Mouse (Mus musculus) embryonic facial prominence, embryonic 14.5 days (tissue): ENCODE data around the gene Mrps18b. TPM values are rescaled to one million over a fixed set of nuclear protein-coding genes. Genes with fewer than 3 reads are reported as not detected.
A peak's percentile ranks its signal among the peaks of the same experiment; 100 is the strongest.

Source experiments
- ATAC-seq: fragments of 200-750 bp; cut with Nextera tagmentation; 2 replicates; pipeline ENCODE4 v1.8.0; 2017; ENCODE audit warnings: low read depth, moderate number of reproducible peaks, moderate TSS enrichment
- DNase-seq: peaks from one replicate; pipeline ENCODE4 v3.0.0-alpha.2; 2015; ENCODE audit warnings: low spot score
- H3K27ac ChIP-seq: fragments of 300-500 bp; sonication (generic); replicated peaks from 2 replicates; pipeline ENCODE4 v1.5.1; 2014; ENCODE audit warnings: low read depth, mild to moderate bottlenecking, low read length, moderate library complexity
- H3K27me3 ChIP-seq: fragments of 300-500 bp; sonication (generic); replicated peaks from 2 replicates; pipeline ENCODE4 v1.6.1; 2014; ENCODE audit warnings: low read length; ENCODE audit not compliant: control insufficient read depth, insufficient read depth
- H3K36me3 ChIP-seq: fragments of 300-500 bp; sonication (generic); 2 replicates; pipeline ENCODE4 v1.6.1; 2014; ENCODE audit warnings: low read length, mixed read lengths; ENCODE audit not compliant: control insufficient read depth, insufficient read depth
- H3K4me1 ChIP-seq: fragments of 300-500 bp; sonication (generic); 2 replicates; pipeline ENCODE4 v1.6.1; 2014; ENCODE audit warnings: antibody characterized with exemption, low read length; ENCODE audit not compliant: control insufficient read depth, insufficient read depth
- H3K4me2 ChIP-seq: fragments of 300-500 bp; sonication (generic); 2 replicates; pipeline ENCODE4 v1.6.1; 2014; ENCODE audit warnings: low read depth, mild to moderate bottlenecking, low read length, moderate library complexity, mixed read lengths
- H3K4me3 ChIP-seq: fragments of 300-500 bp; sonication (generic); 2 replicates; pipeline ENCODE4 v1.5.1; 2014; ENCODE audit warnings: low read depth, mild to moderate bottlenecking, low read length
- H3K9ac ChIP-seq: fragments of 300-500 bp; sonication (generic); 2 replicates; pipeline ENCODE4 v1.6.1; 2014; ENCODE audit warnings: low read depth, mild to moderate bottlenecking, low read length, moderate library complexity, mixed read lengths
- H3K9me3 ChIP-seq: fragments of 300-500 bp; sonication (generic); 2 replicates; pipeline ENCODE4 v1.6.1; 2016; ENCODE audit warnings: low read length; ENCODE audit not compliant: control insufficient read depth
- WGBS: fragments of 180-500 bp; shearing (Covaris S2); extraction: QIAGEN DNeasy Blood & Tissue Kit; methylation state at CpG from one replicate; pipeline ENCODE4 v1.1.7; 2014; 5-methylcytosine and 5-hydroxymethylcytosine counted together
- polyA plus RNA-seq: library from polyadenylated mRNA; unstranded; fragments of >200 nt; fragmentation: Nextera tagmentation; extraction: Ambion mirVana; gene quantifications from 2 replicates; pipeline ENCODE4 v1.2.1, GENCODE M21; 2014

Mrps18b gene
- polyA plus RNA-seq, 1 experiment from 2014 or later, result 73.3 TPM

- DNase-seq (no peak), ATAC-seq (no peak)
- H3K9me3 ChIP-seq, result no peaks in the 10 kb centered on the region
- H3K4me1 ChIP-seq, result no peaks in the 10 kb centered on the region
- H3K36me3 ChIP-seq, result peaks cover 69% of the 10 kb centered on the region
- WGBS, result 88% methylated on average over 3 of the region's 3 CpGs
- no peak overlapping the region for H3K4me2 ChIP-seq
- no peaks in the 10 kb centered on the region for H3K27me3 ChIP-seq
- no peak overlapping the region for H3K27ac ChIP-seq
- no peak overlapping the region for H3K4me3 ChIP-seq
- no peak overlapping the region for H3K9ac ChIP-seq
Observed at GRCm38 (mm10) chr17:35900636-35901035, 15.6 kb downstream of the Mrps18b start.

GRCm38 (mm10) chr17:35897644-35898573, 18.3 kb downstream of the Mrps18b start:
- DNase-seq, result no peak
- Histone ChIP-seq H3K9me3 (no peaks in the 10 kb centered on the region), H3K4me1 (no peaks in the 10 kb centered on the region), H3K27me3 (no peaks in the 10 kb centered on the region), H3K36me3 (peaks cover 61% of the 10 kb centered on the region), H3K9ac (peak overlapping the region; percentile 84), H3K4me3 (peak overlapping the region; percentile 82), H3K27ac (no peak overlapping the region; the same call in 1 of the 2 replicates), H3K4me2 (peak overlapping the region; percentile 98)
- 44% methylated on average over 23 of the region's 23 CpGs for WGBS
- peak; percentile 16; the same call in 1 of the 2 replicates for ATAC-seq

- H3K4me1 ChIP-seq, result no peaks in the 10 kb centered on the region
- H3K9me3 ChIP-seq, result no peaks in the 10 kb centered on the region
- H3K4me3 ChIP-seq, result peak within 1 kb of the TSS; percentile 82
- H3K27me3 ChIP-seq, result no peaks in the 10 kb centered on the region
- DNase-seq (peak; percentile 95), ATAC-seq (peak; percentile 95)
- peak within 1 kb of the TSS; percentile 76 for H3K27ac ChIP-seq
- peak within 1 kb of the TSS; percentile 84 for H3K9ac ChIP-seq
- WGBS, result under 1% methylated on average over 66 of the region's 86 CpGs
- H3K36me3 ChIP-seq, result peaks cover 64% of the 10 kb centered on the region
- peak within 1 kb of the TSS; percentile 98 for H3K4me2 ChIP-seq
Observed at GRCm38 (mm10) chr17:35896781-35897643, 19.2 kb downstream of the Mrps18b start, which contains the start of gene 2310061I04Rik. Gene 2310061I04Rik, minus strand, starts transcription at chr17:35897431.

- no peak for ATAC-seq
Observed at GRCm38 (mm10) chr17:35887725-35888124, 28.5 kb downstream of the Mrps18b start.

GRCm38 (mm10) chr17:35883777-35884176, 32.4 kb downstream of the Mrps18b start:
- DNase-seq, result no peak
- Histone ChIP-seq H3K4me2 (no peak overlapping the region), H3K4me3 (no peak overlapping the region), H3K9me3 (no peaks in the 10 kb centered on the region), H3K27ac (no peak overlapping the region), H3K27me3 (no peaks in the 10 kb centered on the region), H3K9ac (no peak overlapping the region), H3K4me1 (0 out of 2 replicates have a peak, but pooled peaks cover 7% of the 10 kb centered on the region), H3K36me3 (peaks cover 73% of the 10 kb centered on the region)
- ATAC-seq, result no peak
- WGBS, result 94% methylated on average over 14 of the region's 14 CpGs

More at GRCm38 (mm10) chr17:35887725-35888124, 28.5 kb downstream of the Mrps18b start:
- Histone ChIP-seq H3K9ac (no peak overlapping the region), H3K4me1 (no peaks in the 10 kb centered on the region), H3K36me3 (peaks cover 95% of the 10 kb centered on the region), H3K27me3 (no peaks in the 10 kb centered on the region), H3K4me3 (no peak overlapping the region), H3K4me2 (no peak overlapping the region), H3K27ac (no peak overlapping the region), H3K9me3 (no peaks in the 10 kb centered on the region)
- 100% methylated on average over 4 of the region's 17 CpGs for WGBS
- DNase-seq, result no peak

GRCm38 (mm10) chr17:35882924-35883323, 33.3 kb downstream of the Mrps18b start:
- Histone ChIP-seq H3K27ac (no peak overlapping the region), H3K4me2 (no peak overlapping the region), H3K36me3 (peaks cover 64% of the 10 kb centered on the region), H3K4me1 (0 out of 2 replicates have a peak, but pooled peaks cover 7% of the 10 kb centered on the region), H3K27me3 (no peaks in the 10 kb centered on the region), H3K4me3 (no peak overlapping the region), H3K9ac (no peak overlapping the region), H3K9me3 (no peaks in the 10 kb centered on the region)
- DNase-seq, result no peak
- WGBS, result 91% methylated on average over 17 of the region's 17 CpGs
- no peak for ATAC-seq

GRCm38 (mm10) chr17:35879245-35880057, 36.7 kb downstream of the Mrps18b start, which contains the start of gene Dhx16:
Gene Dhx16, plus strand, starts transcription at chr17:35879819.
- ATAC-seq (peak; percentile 93), DNase-seq (peak; percentile 97)
- no peak within 1 kb of the TSS; the same call in none of the 2 replicates for H3K27ac ChIP-seq
- H3K4me2 ChIP-seq, result peak within 1 kb of the TSS; percentile 78
- H3K36me3 ChIP-seq, result peaks cover 51% of the 10 kb centered on the region
- peak within 1 kb of the TSS; percentile 95 for H3K4me3 ChIP-seq
- 8% methylated on average over 41 of the region's 66 CpGs for WGBS
- no peaks in the 10 kb centered on the region for H3K27me3 ChIP-seq
- H3K9ac ChIP-seq, result peak within 1 kb of the TSS; percentile 85
- H3K4me1 ChIP-seq, result 0 out of 2 replicates have a peak, but pooled peaks cover 7% of the 10 kb centered on the region
- H3K9me3 ChIP-seq, result no peaks in the 10 kb centered on the region
